Mouse (Mus musculus) layer of hippocampus, adult 8-10 months (tissue): ENCODE data around the gene Bsnd. TPM values are rescaled to one million over a fixed set of nuclear protein-coding genes. Genes with fewer than 3 reads are reported as not detected.

Experiments used
- total RNA-seq, 4 experiments: library from RNA; stranded (reverse); gene quantifications; 2 replicates each; pipeline ENCODE4 v1.2.4; 2022

The Bsnd gene
- total RNA-seq, 4 experiments from 2014 or later: not detected

Other genes with a start within 250 kb of the Bsnd start
- gene Usp24, start 176.1 kb downstream of the Bsnd start, total RNA-seq: 10 to 100 TPM; 42.5 to 52.1 (median 47.9) TPM
- under 1 TPM in 3 of 4 experiments, not detected in 1; 0.11 to 0.16 (median 0.13) TPM for gene Pcsk9, start 28.0 kb downstream of the Bsnd start, total RNA-seq
- gene Dhcr24, start 68.8 kb upstream of the Bsnd start, total RNA-seq: 10 to 100 TPM; 66.0 to 86.5 (median 75.9) TPM
- not detected for gene Lexm, start 125.0 kb upstream of the Bsnd start, total RNA-seq
- under 1 TPM; 0.55 to 0.60 (median 0.58) TPM for gene Ttc22, start 130.1 kb upstream of the Bsnd start, total RNA-seq
- 1 to 10 TPM; 5.1 to 9.5 (median 8.5) TPM for gene Pars2, start 158.8 kb upstream of the Bsnd start, total RNA-seq
- gene Ttc4, start 186.7 kb upstream of the Bsnd start, total RNA-seq: 10 to 100 TPM; 37.4 to 64.6 (median 50.1) TPM
- gene Mroh7, start 238.6 kb upstream of the Bsnd start, total RNA-seq: 1 to 10 TPM; 4.4 to 4.6 (median 4.5) TPM
- not detected for gene Fam151a, start 241.6 kb upstream of the Bsnd start, total RNA-seq